Mouse (Mus musculus): ENCODE data around the gene Ap3b1. TPM values are rescaled to one million over a fixed set of nuclear protein-coding genes. Genes with fewer than 3 reads are reported as not detected.

Gene Ap3b1
- polyA plus RNA-seq, 1 experiment from 2014 or later: 28.1 TPM

DNA sequence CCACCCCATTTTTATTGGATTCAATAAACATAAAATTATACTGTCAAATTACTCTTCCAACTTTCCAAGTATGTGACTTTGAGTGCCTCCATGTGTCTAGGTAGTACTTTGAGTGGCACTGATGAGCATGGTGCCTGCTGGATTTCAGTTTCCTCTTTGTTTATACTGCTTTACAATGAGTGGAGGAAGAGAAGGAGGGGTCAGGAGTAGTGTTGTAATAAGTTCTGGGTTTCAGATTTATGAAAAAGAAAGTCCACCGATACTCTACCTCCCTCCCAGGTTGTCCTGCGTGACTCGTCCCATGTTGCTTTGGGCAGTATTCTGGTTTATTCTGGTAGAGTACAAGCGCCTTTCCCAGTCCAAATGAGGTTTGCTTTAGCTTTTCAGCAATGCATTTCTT lies 22.7 kb downstream of the Ap3b1 start:
- no peak overlapping the region for H3K4me3 ChIP-seq (replicated peaks)
- no peak for ATAC-seq
- no peaks in the 10 kb centered on the region for H3K9me3 ChIP-seq
- no peaks in the 10 kb centered on the region for H3K27me3 ChIP-seq
- H3K9ac ChIP-seq (replicated peaks): no peak overlapping the region
- 86% methylated on average over 4 of the region's 4 CpGs for WGBS
- no peaks in the 10 kb centered on the region for H3K36me3 ChIP-seq
- peaks cover 15% of the 10 kb centered on the region; the same call in 1 of the 2 replicates for H3K4me1 ChIP-seq (replicated peaks)
- no peak overlapping the region for H3K27ac ChIP-seq
- no peak overlapping the region for H3K4me2 ChIP-seq (replicated peaks)

DNA sequence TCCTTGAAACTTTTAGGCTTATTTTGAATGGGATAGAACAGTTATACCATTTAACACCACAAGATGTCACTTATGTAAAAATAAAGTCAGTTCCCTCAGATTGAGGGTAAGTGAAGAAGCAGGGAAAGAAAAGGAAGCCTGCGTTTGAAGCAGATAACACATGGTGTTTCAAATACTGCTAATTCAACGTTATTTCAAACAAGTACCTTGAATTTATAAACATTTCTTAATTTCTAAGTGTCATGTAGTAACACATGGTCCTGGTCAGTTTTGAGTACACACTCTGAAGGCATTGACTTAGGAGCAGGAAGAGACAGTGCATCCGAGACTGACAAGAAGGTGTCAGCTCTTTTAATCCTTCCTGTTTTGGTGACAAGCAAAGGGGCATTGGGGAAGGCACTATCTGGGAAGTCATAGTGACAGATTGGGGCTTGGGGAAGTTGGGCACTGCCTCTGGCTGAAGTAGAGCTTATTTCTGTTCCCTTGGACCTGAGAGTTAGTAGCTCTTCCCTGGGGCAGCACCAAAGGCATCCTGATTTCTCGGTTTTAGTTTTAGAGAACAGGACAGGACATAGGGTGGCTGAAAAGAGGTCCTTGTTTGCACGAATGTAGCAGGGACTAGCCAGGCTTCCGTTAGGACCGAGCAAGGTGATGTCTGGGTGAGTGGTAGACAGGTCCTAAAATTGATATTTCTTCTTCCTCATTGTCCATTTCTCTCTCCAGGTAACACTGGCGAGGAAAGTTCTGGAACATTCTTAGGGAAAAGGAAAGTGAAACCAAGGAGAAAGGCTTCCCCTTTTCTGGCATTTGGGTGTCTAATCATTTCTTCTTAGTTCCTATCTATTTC lies 23.3 kb downstream of the Ap3b1 start:
- Histone ChIP-seq H3K4me3 (replicated peaks) (no peak overlapping the region), H3K27ac (no peak overlapping the region), H3K9me3 (no peaks in the 10 kb centered on the region), H3K9ac (replicated peaks) (no peak overlapping the region), H3K4me2 (replicated peaks) (no peak overlapping the region), H3K4me1 (replicated peaks) (peaks cover 15% of the 10 kb centered on the region; the same call in 1 of the 2 replicates), H3K27me3 (no peaks in the 10 kb centered on the region), H3K36me3 (no peaks in the 10 kb centered on the region)
- WGBS: 79% methylated on average over 8 of the region's 8 CpGs
- ATAC-seq: no peak

- WGBS: 79% methylated on average over 3 of the region's 3 CpGs
- Histone ChIP-seq H3K4me3 (replicated peaks) (no peak overlapping the region), H3K27ac (no peak overlapping the region), H3K36me3 (no peaks in the 10 kb centered on the region), H3K27me3 (no peaks in the 10 kb centered on the region), H3K4me1 (replicated peaks) (no peaks in the 10 kb centered on the region), H3K4me2 (replicated peaks) (no peak overlapping the region), H3K9me3 (no peaks in the 10 kb centered on the region), H3K9ac (replicated peaks) (no peak overlapping the region)
- no peak for ATAC-seq
Measured at GRCm38 (mm10) chr13:94384931-94385570, 26.3 kb downstream of the Ap3b1 start.

- Histone ChIP-seq H3K4me1 (replicated peaks) (no peaks in the 10 kb centered on the region), H3K27ac (no peak overlapping the region), H3K27me3 (no peaks in the 10 kb centered on the region), H3K9ac (replicated peaks) (no peak overlapping the region), H3K4me3 (replicated peaks) (no peak overlapping the region), H3K4me2 (replicated peaks) (no peak overlapping the region), H3K36me3 (peaks cover 4% of the 10 kb centered on the region; the same call in 1 of the 2 replicates), H3K9me3 (no peaks in the 10 kb centered on the region)
- no peak for ATAC-seq
- 87% methylated on average over 3 of the region's 3 CpGs for WGBS
Measured at GRCm38 (mm10) chr13:94388566-94388965, 29.8 kb downstream of the Ap3b1 start.

DNA sequence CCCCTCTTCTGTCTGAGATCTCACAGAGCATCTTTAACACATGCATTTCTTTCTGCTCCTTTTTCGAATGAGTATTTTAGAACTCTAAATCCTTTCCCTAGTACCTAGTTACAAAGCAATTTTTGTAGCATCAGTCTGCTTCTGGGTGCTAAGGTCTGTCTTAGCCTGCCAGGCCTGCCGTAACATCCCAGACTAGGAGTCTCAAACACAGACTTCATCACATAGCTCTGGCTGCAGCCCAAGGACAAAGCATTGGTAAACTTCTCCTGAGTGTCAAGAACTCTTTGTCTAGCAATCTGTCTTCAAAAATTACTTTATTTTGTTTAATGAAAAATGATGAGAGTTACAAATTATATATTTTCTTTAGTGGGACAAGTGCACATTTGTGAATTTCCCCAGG lies 30.8 kb downstream of the Ap3b1 start:
- Histone ChIP-seq H3K4me3 (replicated peaks) (no peak overlapping the region), H3K27ac (no peak overlapping the region), H3K9ac (replicated peaks) (no peak overlapping the region), H3K36me3 (peaks cover 4% of the 10 kb centered on the region; the same call in 1 of the 2 replicates), H3K4me2 (replicated peaks) (no peak overlapping the region), H3K4me1 (replicated peaks) (no peaks in the 10 kb centered on the region), H3K9me3 (no peaks in the 10 kb centered on the region), H3K27me3 (no peaks in the 10 kb centered on the region)
- WGBS: 92% methylated on average over 2 of the region's 2 CpGs
- ATAC-seq: no peak

DNA sequence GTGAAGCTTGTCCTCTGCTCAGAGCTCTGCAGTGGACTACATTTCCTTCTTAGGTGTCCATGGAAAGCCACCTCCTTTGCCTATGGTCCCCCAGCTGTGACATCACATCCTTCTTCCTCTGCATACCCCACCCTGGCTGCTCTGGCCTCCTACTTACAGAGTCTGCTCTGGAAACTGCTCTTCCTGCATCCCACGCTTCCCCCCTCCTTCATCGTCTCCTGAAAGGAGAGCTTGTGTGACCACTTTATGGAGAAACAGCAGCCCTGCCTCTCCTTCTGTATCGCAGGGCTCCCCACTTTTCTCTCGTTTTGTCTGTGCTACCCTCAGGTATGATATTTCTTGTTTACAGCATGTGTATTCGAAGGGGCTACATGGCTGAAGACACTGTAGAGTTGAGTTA lies 33.5 kb downstream of the Ap3b1 start:
- ATAC-seq: no peak

DNA sequence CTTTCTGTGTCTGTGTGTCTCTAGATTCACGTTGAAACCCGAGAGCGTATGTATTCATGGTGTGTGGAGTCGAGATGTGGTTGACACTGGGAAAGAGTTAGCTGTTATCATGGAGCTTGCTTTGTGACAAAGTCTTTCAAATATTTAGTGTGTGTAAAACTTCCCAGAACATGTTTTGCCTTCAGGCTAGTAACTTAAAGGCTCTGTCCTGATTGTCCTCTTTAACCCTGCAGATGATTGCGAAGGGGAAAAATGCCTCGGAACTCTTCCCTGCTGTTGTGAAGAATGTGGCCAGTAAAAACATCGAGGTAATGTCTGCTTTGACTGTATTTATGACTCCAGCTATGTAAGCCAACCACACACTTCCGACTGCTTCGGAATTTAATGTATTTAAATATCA lies 35.7 kb downstream of the Ap3b1 start:
- no peak overlapping the region for H3K27ac ChIP-seq
- ATAC-seq: no peak

More for the DNA sequence above, 33.5 kb downstream of the Ap3b1 start:
- no peak overlapping the region for H3K27ac ChIP-seq
- H3K9ac ChIP-seq (replicated peaks): no peak overlapping the region
- WGBS: 92% methylated on average over 5 of the region's 5 CpGs
- peaks cover 21% of the 10 kb centered on the region for H3K36me3 ChIP-seq
- H3K27me3 ChIP-seq: no peaks in the 10 kb centered on the region
- H3K4me3 ChIP-seq (replicated peaks): no peak overlapping the region
- H3K4me1 ChIP-seq (replicated peaks): no peaks in the 10 kb centered on the region
- no peaks in the 10 kb centered on the region for H3K9me3 ChIP-seq
- H3K4me2 ChIP-seq (replicated peaks): no peak overlapping the region

GRCm38 (mm10) chr13:94395763-94396162 lies 37.0 kb downstream of the Ap3b1 start:
- H3K27me3 ChIP-seq: no peaks in the 10 kb centered on the region
- H3K27ac ChIP-seq: no peak overlapping the region
- no peak for ATAC-seq
- H3K9ac ChIP-seq (replicated peaks): no peak overlapping the region
- H3K4me1 ChIP-seq (replicated peaks): no peaks in the 10 kb centered on the region
- H3K4me2 ChIP-seq (replicated peaks): no peak overlapping the region
- WGBS: 91% methylated on average over 8 of the region's 8 CpGs
- no peaks in the 10 kb centered on the region for H3K9me3 ChIP-seq
- H3K4me3 ChIP-seq (replicated peaks): no peak overlapping the region
- peaks cover 21% of the 10 kb centered on the region for H3K36me3 ChIP-seq

More for the DNA sequence above, 35.7 kb downstream of the Ap3b1 start:
- Histone ChIP-seq H3K9ac (replicated peaks) (no peak overlapping the region), H3K36me3 (peaks cover 21% of the 10 kb centered on the region), H3K4me2 (replicated peaks) (no peak overlapping the region), H3K4me1 (replicated peaks) (no peaks in the 10 kb centered on the region), H3K9me3 (no peaks in the 10 kb centered on the region), H3K27me3 (no peaks in the 10 kb centered on the region), H3K4me3 (replicated peaks) (no peak overlapping the region)
- WGBS: 84% methylated on average over 9 of the region's 9 CpGs

- H3K4me3 ChIP-seq (replicated peaks): no peak overlapping the region
- H3K9me3 ChIP-seq: no peaks in the 10 kb centered on the region
- peaks cover 21% of the 10 kb centered on the region for H3K36me3 ChIP-seq
- H3K27me3 ChIP-seq: no peaks in the 10 kb centered on the region
- no peak overlapping the region for H3K4me2 ChIP-seq (replicated peaks)
- H3K4me1 ChIP-seq (replicated peaks): no peaks in the 10 kb centered on the region
- no peak overlapping the region for H3K27ac ChIP-seq
- H3K9ac ChIP-seq (replicated peaks): no peak overlapping the region
- 92% methylated on average over 10 of the region's 10 CpGs for WGBS
- no peak for ATAC-seq
Measured at GRCm38 (mm10) chr13:94396392-94396920, 37.7 kb downstream of the Ap3b1 start.

- H3K36me3 ChIP-seq: peaks cover 18% of the 10 kb centered on the region
- H3K27ac ChIP-seq: no peak overlapping the region
- no peak for ATAC-seq
- no peaks in the 10 kb centered on the region for H3K4me1 ChIP-seq (replicated peaks)
- no peaks in the 10 kb centered on the region for H3K27me3 ChIP-seq
- 89% methylated on average over 12 of the region's 12 CpGs for WGBS
- no peaks in the 10 kb centered on the region for H3K9me3 ChIP-seq
- H3K4me2 ChIP-seq (replicated peaks): no peak overlapping the region
- H3K4me3 ChIP-seq (replicated peaks): no peak overlapping the region
- no peak overlapping the region for H3K9ac ChIP-seq (replicated peaks)
Measured at GRCm38 (mm10) chr13:94398568-94399374, 40.0 kb downstream of the Ap3b1 start.

- Histone ChIP-seq H3K27ac (no peak overlapping the region), H3K4me3 (replicated peaks) (no peak overlapping the region), H3K9me3 (0 out of 2 replicates have a peak, but pooled peaks cover 4% of the 10 kb centered on the region), H3K9ac (replicated peaks) (no peak overlapping the region), H3K4me1 (replicated peaks) (no peaks in the 10 kb centered on the region), H3K36me3 (peaks cover 30% of the 10 kb centered on the region), H3K27me3 (no peaks in the 10 kb centered on the region), H3K4me2 (replicated peaks) (no peak overlapping the region)
- ATAC-seq: no peak
- 91% methylated on average over 8 of the region's 8 CpGs for WGBS
Measured at GRCm38 (mm10) chr13:94400465-94400864, 41.7 kb downstream of the Ap3b1 start.

Data from midbrain, embryonic 13.5 days (tissue).